Mouse (Mus musculus) urinary bladder, postnatal 14 days (tissue): ENCODE results near the gene Fbxo48.

Source experiments
- DNase-seq: peaks from one replicate; pipeline ENCODE4 v3.0.0; 2021; ENCODE audit warnings: low spot score

Fbxo48 gene

GRCm38 (mm10) chr11:16972027-16972426 lies 20.9 kb downstream of the Fbxo48 start:
- DNase-seq, result no peak

GRCm38 (mm10) chr11:16973086-16973485 lies 21.9 kb downstream of the Fbxo48 start:
- no peak for DNase-seq

- DNase-seq, result no peak
Observed at GRCm38 (mm10) chr11:16976937-16977336, 25.8 kb downstream of the Fbxo48 start.

- no peak for DNase-seq
Observed at GRCm38 (mm10) chr11:16977611-16978010, 26.4 kb downstream of the Fbxo48 start.

GRCm38 (mm10) chr11:16978161-16978707 lies 27.1 kb downstream of the Fbxo48 start:
- DNase-seq, result no peak

GRCm38 (mm10) chr11:16986550-16987187 lies 35.5 kb downstream of the Fbxo48 start:
- DNase-seq, result no peak

- DNase-seq, result no peak
Observed at GRCm38 (mm10) chr11:16987745-16988328, 36.7 kb downstream of the Fbxo48 start.

- no peak for DNase-seq
Observed at GRCm38 (mm10) chr11:16989885-16990284, 38.7 kb downstream of the Fbxo48 start.

- no peak for DNase-seq
Observed at GRCm38 (mm10) chr11:16992880-16993279, 41.7 kb downstream of the Fbxo48 start.

GRCm38 (mm10) chr11:16996818-16997217 lies 45.6 kb downstream of the Fbxo48 start:
- no peak for DNase-seq

- no peak for DNase-seq
Observed at GRCm38 (mm10) chr11:16997465-16997864, 46.3 kb downstream of the Fbxo48 start.

GRCm38 (mm10) chr11:16999387-16999786 lies 48.2 kb downstream of the Fbxo48 start:
- DNase-seq, result no peak

- DNase-seq, result no peak
Observed at GRCm38 (mm10) chr11:16999933-17000332, 48.8 kb downstream of the Fbxo48 start.

GRCm38 (mm10) chr11:17000353-17001334 lies 49.5 kb downstream of the Fbxo48 start:
- no peak for DNase-seq

- DNase-seq, result no peak
Observed at GRCm38 (mm10) chr11:17002739-17003373, 51.7 kb downstream of the Fbxo48 start.

- DNase-seq, result no peak
Observed at GRCm38 (mm10) chr11:17003757-17004156, 52.6 kb downstream of the Fbxo48 start.
